8 mouse cellular contexts compared by ENCODE assay signal in the genomic region with DNA sequence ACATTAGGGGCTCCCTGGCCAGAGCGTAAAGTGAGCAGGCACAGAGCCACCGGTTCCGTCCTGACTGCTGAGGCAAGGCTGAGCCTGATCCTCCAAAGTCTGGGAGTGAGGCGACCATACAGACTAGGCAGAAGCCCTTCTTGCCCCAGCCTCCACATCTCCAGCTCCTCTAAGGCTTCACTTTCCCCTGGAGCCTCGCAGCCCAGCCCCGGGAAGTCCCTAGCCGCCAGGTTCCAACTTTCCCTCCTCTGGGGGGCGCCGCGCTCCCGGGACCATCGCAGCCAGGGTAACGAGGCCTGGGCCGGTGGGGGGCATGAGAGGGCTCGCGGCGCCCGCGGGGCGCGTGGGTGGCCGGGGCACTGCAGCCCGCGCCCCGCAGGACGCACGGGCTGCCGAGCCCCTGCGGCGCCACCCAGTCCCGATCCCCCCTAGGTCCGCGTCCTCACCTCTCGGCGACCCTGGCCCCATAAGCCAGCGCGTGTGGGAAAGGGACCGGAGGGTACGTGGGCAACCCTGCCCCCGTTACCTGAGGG. TPM values are rescaled to one million over a fixed set of nuclear protein-coding genes. Genes with fewer than 3 reads are reported as not detected.
DNase-seq lines count a peak whose midpoint lies in the region; ATAC-seq and TF ChIP-seq lines count a peak whose summit lies in the region.

No protein-coding gene starts in this region.

- peak; percentile 62 for DNase-seq in ES-E14 (ENCODE audit: low read depth, low spot score)
- DNase-seq in cerebellum, adult 11-12 months: peak; percentile 82
- peak; percentile 78 for DNase-seq in heart, postnatal 25 days (ENCODE audit: low spot score)
- peak; percentile 71 to 82 for DNase-seq in layer of hippocampus, adult 18-20 months (ENCODE audit: low spot score in 2 of 2)
- peak; percentile 88 to 90 for DNase-seq in lung, adult 18-20 months

- WGBS in forebrain, embryonic 15.5 days: 2% methylated on average over 36 of the region's 40 CpGs
- 1% methylated on average over 38 of the region's 40 CpGs for WGBS in neural tube, embryonic 13.5 days

- H3K4me1 ChIP-seq in ES-E14 (ENCODE audit: control insufficient read depth in 2 of 2, insufficient read depth in 2 of 2, low read length in 2 of 2, poor library complexity in 1 of 2): peaks cover 0 to under 1% of the 10 kb centered on the region in 2 experiments; a peak in 2 of 4 replicates
- peaks cover 43% of the 10 kb centered on the region for H3K4me1 ChIP-seq in forebrain, embryonic 15.5 days
- H3K4me1 ChIP-seq in neural tube, embryonic 13.5 days (replicated peaks): peaks cover 57% of the 10 kb centered on the region
- no peaks in the 10 kb centered on the region; the same call in 1 of the 2 replicates for H3K4me1 ChIP-seq in testis, adult 2 months (ENCODE audit: control insufficient read depth, insufficient read depth, low read length)

- no peaks in the 10 kb centered on the region for H3K36me3 ChIP-seq in ES-E14 (ENCODE audit: control insufficient read depth, insufficient read depth, low read length, poor library complexity, severe bottlenecking)
- no peaks in the 10 kb centered on the region for H3K36me3 ChIP-seq in forebrain, embryonic 15.5 days
- H3K36me3 ChIP-seq in neural tube, embryonic 13.5 days: no peaks in the 10 kb centered on the region
- H3K36me3 ChIP-seq in testis, adult 2 months (ENCODE audit: control insufficient read depth, insufficient read depth, low read length): no peaks in the 10 kb centered on the region

- in situ Hi-C loops in ES-E14 (cut with MboI; ENCODE audit: low sequenced_read_pairs in 2 of 2, unreplicated experiment in 2 of 2): loop anchor here in 1 of 2 experiments (10.0 kb wide), 1 partner anchor 137 kb away; no protein-coding TSS in a partner anchor

- peak overlapping the region; percentile 84 to 87 for H3K4me3 ChIP-seq in ES-E14 (ENCODE audit: insufficient read depth in 1 of 2, low read depth in 1 of 2, low read length in 2 of 2, poor library complexity in 1 of 2, severe bottlenecking in 1 of 2)
- peak overlapping the region; percentile 78 for H3K4me3 ChIP-seq in forebrain, embryonic 15.5 days
- peak overlapping the region; percentile 69 for H3K4me3 ChIP-seq in neural tube, embryonic 13.5 days
- peak overlapping the region; percentile 94 for H3K4me3 ChIP-seq in testis, adult 2 months (ENCODE audit: control insufficient read depth, low read depth, low read length)

- 0 out of 2 replicates have a peak, but pooled peaks have one; percentile 11 for TF ChIP-seq CTCF in testis, adult 2 months (IDR thresholded peaks at IDR 0.05; ENCODE audit: control insufficient read depth, insufficient read depth, insufficient replicate concordance, low read depth, low read length)

- peak overlapping the region; percentile 65 for H3K27ac ChIP-seq in ES-E14 (ENCODE audit: insufficient read depth, low read depth, low read length, poor library complexity, severe bottlenecking)
- peak overlapping the region; percentile 96 for H3K27ac ChIP-seq in forebrain, embryonic 15.5 days (replicated peaks)
- H3K27ac ChIP-seq in neural tube, embryonic 13.5 days (replicated peaks): peak overlapping the region; percentile 90
- H3K27ac ChIP-seq in testis, adult 2 months (ENCODE audit: control insufficient read depth, insufficient read depth, low read depth, low read length): peak overlapping the region; percentile 84

- intact Hi-C loops in heart, postnatal 25 days (cut with DNase I): loop anchor here (1.0 to 5.0 kb wide), 5 partner anchors 89 to 205 kb away; no protein-coding TSS in a partner anchor

- H3K9me3 ChIP-seq in ES-E14 (ENCODE audit: control insufficient read depth, insufficient read depth, low read depth, low read length): no peaks in the 10 kb centered on the region
- H3K9me3 ChIP-seq in forebrain, embryonic 15.5 days: no peaks in the 10 kb centered on the region
- H3K9me3 ChIP-seq in neural tube, embryonic 13.5 days: no peaks in the 10 kb centered on the region

- H3K9ac ChIP-seq in ES-E14 (ENCODE audit: insufficient read depth, low read depth, low read length, poor library complexity, severe bottlenecking): peak overlapping the region; percentile 85
- H3K9ac ChIP-seq in forebrain, embryonic 15.5 days (replicated peaks): peak overlapping the region; percentile 68
- peak overlapping the region; percentile 79 for H3K9ac ChIP-seq in neural tube, embryonic 13.5 days

- peak overlapping the region; percentile 88 for H3K4me2 ChIP-seq in forebrain, embryonic 15.5 days (replicated peaks)
- H3K4me2 ChIP-seq in neural tube, embryonic 13.5 days: peak overlapping the region; percentile 78

- no peak for TF ChIP-seq POLR2A in testis, adult 2 months (IDR thresholded peaks at IDR 0.05; ENCODE audit: control insufficient read depth, low read depth, low read length)

- H3K27me3 ChIP-seq in forebrain, embryonic 15.5 days: no peaks in the 10 kb centered on the region
- H3K27me3 ChIP-seq in neural tube, embryonic 13.5 days: no peaks in the 10 kb centered on the region
- no peaks in the 10 kb centered on the region for H3K27me3 ChIP-seq in testis, adult 2 months (ENCODE audit: control insufficient read depth, insufficient read depth, low read length)

- ATAC-seq in forebrain, embryonic 15.5 days (replicated peaks): no peak; the same call in none of the 2 replicates
- peak; percentile 64 for ATAC-seq in neural tube, embryonic 13.5 days (ENCODE audit: low read depth)

TF ChIP-seq in ES-E14, 5 proteins besides CTCF, POLR2A, EP300 and RAD21:
- TF ChIP-seq HCFC1 (IDR thresholded peaks at IDR 0.05; ENCODE audit: borderline replicate concordance, insufficient read depth, low read length) (no peak), CHD2 (IDR thresholded peaks at IDR 0.05; ENCODE audit: low read depth, low read length) (no peak), MAFK (IDR thresholded peaks at IDR 0.05; ENCODE audit: insufficient read depth, low read depth, low read length) (no peak), ZC3H11A (IDR thresholded peaks at IDR 0.05; ENCODE audit: borderline replicate concordance, low read depth, low read length) (no peak), ZNF384 (IDR thresholded peaks at IDR 0.05; ENCODE audit: low read depth, low read length) (no peak)

RNA-seq across cellular contexts. Expression of a gene that starts 0.4 kb away (rescaled TPM):
- 14.5 and 15.5 TPM in 2 replicates for total RNA-seq in ES-E14 (2012; rRNA removed)
- 4.6 and 4.9 TPM in 2 replicates for polyA plus RNA-seq in forebrain, embryonic 15.5 days (2015; fragmentation: Nextera tagmentation; extraction: Ambion mirVana)
- total RNA-seq in heart, postnatal 25 days (2021): 10 to 100 TPM; 35.1 to 38.0 TPM
- 10 to 100 TPM; 50.0 to 53.3 TPM for total RNA-seq in layer of hippocampus, adult 18-20 months (2021)
- polyA plus RNA-seq in neural tube, embryonic 13.5 days (2015; fragmentation: Nextera tagmentation; extraction: Ambion mirVana): 6.9 and 7.0 TPM in 2 replicates
- polyA plus RNA-seq in testis, adult 2 months (2012; rRNA removed): 5.2 and 5.5 TPM in 2 replicates

RNA-seq across cellular contexts. Expression of a gene that starts 0.9 kb away (rescaled TPM):
- total RNA-seq in ES-E14 (2012; rRNA removed): 11.5 and 12.2 TPM in 2 replicates
- polyA plus RNA-seq in forebrain, embryonic 15.5 days (2015; fragmentation: Nextera tagmentation; extraction: Ambion mirVana): 85.9 and 91.2 TPM in 2 replicates
- 10 to 100 TPM; 20.0 to 24.2 TPM for total RNA-seq in heart, postnatal 25 days (2021)
- 10 to 100 TPM; 72.2 to 78.2 TPM for total RNA-seq in layer of hippocampus, adult 18-20 months (2021)
- 80.4 and 85.6 TPM in 2 replicates for polyA plus RNA-seq in neural tube, embryonic 13.5 days (2015; fragmentation: Nextera tagmentation; extraction: Ambion mirVana)
- polyA plus RNA-seq in testis, adult 2 months (2012; rRNA removed): 6.8 and 7.9 TPM in 2 replicates
